Mouse (Mus musculus): ENCODE results near the gene Suds3.

Gene Suds3

GRCm38 (mm10) chr5:117135869-117136268 lies 20.0 kb upstream of the Suds3 start:
- peak; percentile 63 for DNase-seq (ENCODE audit: low spot score)

- no peak for DNase-seq (ENCODE audit: low spot score)
Measured at GRCm38 (mm10) chr5:117134889-117135456, 19.1 kb upstream of the Suds3 start.

- no peak for DNase-seq (ENCODE audit: low spot score)
Measured at GRCm38 (mm10) chr5:117134066-117134888, 18.4 kb upstream of the Suds3 start.

GRCm38 (mm10) chr5:117133446-117134065 lies 17.6 kb upstream of the Suds3 start:
- no peak for DNase-seq (ENCODE audit: low spot score)

- DNase-seq (ENCODE audit: low spot score): no peak
Measured at GRCm38 (mm10) chr5:117130726-117131125, 14.8 kb upstream of the Suds3 start.

GRCm38 (mm10) chr5:117127051-117127450 lies 11.1 kb upstream of the Suds3 start:
- DNase-seq (ENCODE audit: low spot score): no peak

- peak; percentile 67 for DNase-seq (ENCODE audit: low spot score)
Measured at GRCm38 (mm10) chr5:117125482-117126346, 9.8 kb upstream of the Suds3 start.

- DNase-seq (ENCODE audit: low spot score): no peak
Measured at GRCm38 (mm10) chr5:117123840-117124239, 7.9 kb upstream of the Suds3 start.

GRCm38 (mm10) chr5:117123102-117123501 lies 7.2 kb upstream of the Suds3 start:
- no peak for DNase-seq (ENCODE audit: low spot score)

- no peak for DNase-seq (ENCODE audit: low spot score)
Measured at GRCm38 (mm10) chr5:117121657-117122056, 5.7 kb upstream of the Suds3 start.

- no peak for DNase-seq (ENCODE audit: low spot score)
Measured at GRCm38 (mm10) chr5:117120489-117121466, 4.9 kb upstream of the Suds3 start.

- DNase-seq (ENCODE audit: low spot score): peak; percentile 100
Measured at GRCm38 (mm10) chr5:117119777-117120488, 4.0 kb upstream of the Suds3 start, which contains the start of gene Taok3. Taok3 (plus strand) TSS chr5:117120129.

- DNase-seq (ENCODE audit: low spot score): no peak
Measured at GRCm38 (mm10) chr5:117118850-117119249, 2.9 kb upstream of the Suds3 start.

- no peak for DNase-seq (ENCODE audit: low spot score)
Measured at GRCm38 (mm10) chr5:117118220-117118619, 2.3 kb upstream of the Suds3 start.

GRCm38 (mm10) chr5:117117716-117118115 lies 1.8 kb upstream of the Suds3 start:
- DNase-seq (ENCODE audit: low spot score): no peak

GRCm38 (mm10) chr5:117117241-117117640 lies 1.3 kb upstream of the Suds3 start:
- DNase-seq (ENCODE audit: low spot score): no peak

- DNase-seq (ENCODE audit: low spot score): no peak
Measured at GRCm38 (mm10) chr5:117116660-117117059, 747 bp upstream of the Suds3 start.

- DNase-seq (ENCODE audit: low spot score): peak; percentile 68
Measured at GRCm38 (mm10) chr5:117115193-117115767, 633 bp downstream of the Suds3 start.

GRCm38 (mm10) chr5:117114581-117115192 lies 1.2 kb downstream of the Suds3 start:
- no peak for DNase-seq (ENCODE audit: low spot score)
